Mouse (Mus musculus) heart, postnatal 0 days (tissue): Measurements from ENCODE around the gene Kcnn4.

Experiments
- CTCF ChIP-seq: IDR thresholded peaks from 2 replicates; pipeline ENCODE4 v1.5.1; 2016; ENCODE audit warnings: antibody characterized with exemption, control low read depth, low read depth
- EP300 ChIP-seq: IDR thresholded peaks from 2 replicates; pipeline ENCODE4 v1.6.1; 2016; ENCODE audit warnings: antibody characterized with exemption, low read depth

GRCm38 (mm10) chr7:24431713-24432112 is 61.6 kb downstream of the Kcnn4 start:
- no peak for TF ChIP-seq CTCF
- no peak for TF ChIP-seq EP300
